Mouse (Mus musculus) colon, adult 2 months (tissue): ENCODE measurements around the gene Psrc1. TPM values are rescaled to one million over a fixed set of nuclear protein-coding genes. Genes with fewer than 3 reads are reported as not detected.

Experiments
- polyA plus RNA-seq: library from polyadenylated mRNA; depleted of rRNA; stranded (reverse); fragments of >200 nt; gene quantifications from 2 replicates; pipeline ENCODE4 v1.2.3, GENCODE M21; 2012; rRNA removed

Psrc1 gene
- polyA plus RNA-seq: 4.6 and 4.7 TPM in 2 replicates

GRCm38 (mm10) chr3:108383485-108384354 is at the start of gene Psrc1:
Gene Psrc1 (plus strand): TSS chr3:108383839.

GRCm38 (mm10) chr3:108364270-108364995 is 19.2 kb upstream of the Psrc1 start, which contains the start of gene Mybphl:
Gene Mybphl (plus strand): TSS chr3:108364911.

GRCm38 (mm10) chr3:108414857-108415830 is 31.5 kb downstream of the Psrc1 start, which contains the start of gene Celsr2:
Gene Celsr2 (minus strand): TSS chr3:108415552.

Other genes with a start within 250 kb of the Psrc1 start
- 15.0 and 19.4 TPM in 2 replicates for gene Gnai3, start 237.7 kb upstream of the Psrc1 start, polyA plus RNA-seq
- 0.07 and 0.09 TPM in 2 replicates for gene Gpr61, start 229.0 kb upstream of the Psrc1 start, polyA plus RNA-seq
- 34.4 and 35.8 TPM in 2 replicates for gene Amigo1, start 197.5 kb upstream of the Psrc1 start, polyA plus RNA-seq
- gene Cyb561d1, start 182.6 kb upstream of the Psrc1 start, polyA plus RNA-seq: 10.4 and 13.1 TPM in 2 replicates
- 5.9 and 7.4 TPM in 2 replicates for gene Atxn7l2, start 172.9 kb upstream of the Psrc1 start, polyA plus RNA-seq
- 0.66 and 0.67 TPM in 2 replicates for gene Sypl2, start 157.2 kb upstream of the Psrc1 start, polyA plus RNA-seq
- gene Psma5, start 126.9 kb upstream of the Psrc1 start, polyA plus RNA-seq: 22.6 and 23.4 TPM in 2 replicates
- gene Sort1, start 99.8 kb upstream of the Psrc1 start, polyA plus RNA-seq: 105 and 121 TPM in 2 replicates
- not detected in 2 replicates for gene Mybphl, start 18.9 kb upstream of the Psrc1 start, polyA plus RNA-seq
- gene Celsr2, start 31.7 kb downstream of the Psrc1 start, polyA plus RNA-seq: 6.6 and 7.8 TPM in 2 replicates
- 32.2 and 34.6 TPM in 2 replicates for gene Sars, start 61.4 kb downstream of the Psrc1 start, polyA plus RNA-seq
- 0.25 TPM in 1 of 2 replicates, not detected in the other for gene 1700013F07Rik, start 150.3 kb downstream of the Psrc1 start, polyA plus RNA-seq
- gene 5330417C22Rik, start 152.7 kb downstream of the Psrc1 start, polyA plus RNA-seq: 100 and 113 TPM in 2 replicates
- gene Tmem167b, start 178.6 kb downstream of the Psrc1 start, polyA plus RNA-seq: 4.5 and 5.4 TPM in 2 replicates
- gene Taf13, start 187.9 kb downstream of the Psrc1 start, polyA plus RNA-seq: 1.3 and 1.8 TPM in 2 replicates
- gene Wdr47, start 207.4 kb downstream of the Psrc1 start, polyA plus RNA-seq: 2.5 and 2.7 TPM in 2 replicates